Mouse (Mus musculus): Measurements from ENCODE around the gene Numbl.

The Numbl gene

DNA sequence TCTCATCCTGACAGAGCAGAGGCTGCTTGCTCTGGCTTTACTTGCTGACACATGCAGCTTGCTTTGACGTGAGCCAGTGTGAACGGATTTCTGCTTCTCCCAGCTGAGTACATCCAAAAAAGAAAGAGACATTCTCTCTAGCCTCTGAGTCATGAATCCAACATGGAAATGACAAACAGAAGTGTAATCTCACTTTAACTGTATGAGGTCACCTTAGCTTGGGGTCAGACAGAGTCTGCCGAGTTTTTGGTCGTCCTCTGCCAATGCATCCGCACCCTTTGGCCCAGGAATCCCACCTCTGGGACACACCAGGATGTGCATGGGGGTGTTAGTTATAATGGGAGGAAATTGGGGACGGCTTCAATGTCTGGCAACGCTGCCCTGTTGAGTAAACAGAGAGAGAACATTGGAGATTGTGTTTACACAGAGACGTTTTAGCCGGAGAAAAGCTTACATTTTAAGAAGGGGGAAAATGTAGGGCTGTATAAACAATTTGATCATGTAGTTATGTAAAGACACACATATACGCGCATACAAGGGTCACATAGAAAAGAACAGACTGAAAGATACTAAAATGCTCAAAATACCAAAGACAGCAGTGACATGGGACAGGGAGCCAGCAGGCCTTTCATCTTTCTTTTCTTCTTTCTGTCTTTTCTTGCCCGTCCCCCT is 33.7 kb downstream of the Numbl start:
- DNase-seq (ENCODE audit: low spot score in 2 of 2) = no peak

DNA sequence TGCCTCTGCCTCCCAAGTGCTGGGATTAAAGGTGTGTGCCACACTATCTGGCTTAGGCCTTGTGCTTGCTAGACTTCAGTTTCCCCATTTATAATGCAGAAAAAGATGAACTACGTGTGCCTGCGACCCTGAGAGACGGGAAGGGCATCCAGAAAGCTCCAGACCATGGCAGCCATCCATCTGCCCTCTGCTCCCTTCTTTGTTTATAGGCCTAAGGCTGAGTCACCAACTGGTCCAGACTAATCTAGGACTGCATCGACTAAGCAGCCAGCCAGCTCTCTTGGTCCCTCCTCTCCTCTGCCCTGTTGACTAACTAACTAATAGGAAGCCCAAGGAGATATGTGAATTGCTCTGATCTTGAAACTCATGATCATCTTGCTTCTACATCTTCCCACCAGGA is 37.7 kb downstream of the Numbl start:
- no peak for DNase-seq (ENCODE audit: low spot score in 2 of 2)

DNA sequence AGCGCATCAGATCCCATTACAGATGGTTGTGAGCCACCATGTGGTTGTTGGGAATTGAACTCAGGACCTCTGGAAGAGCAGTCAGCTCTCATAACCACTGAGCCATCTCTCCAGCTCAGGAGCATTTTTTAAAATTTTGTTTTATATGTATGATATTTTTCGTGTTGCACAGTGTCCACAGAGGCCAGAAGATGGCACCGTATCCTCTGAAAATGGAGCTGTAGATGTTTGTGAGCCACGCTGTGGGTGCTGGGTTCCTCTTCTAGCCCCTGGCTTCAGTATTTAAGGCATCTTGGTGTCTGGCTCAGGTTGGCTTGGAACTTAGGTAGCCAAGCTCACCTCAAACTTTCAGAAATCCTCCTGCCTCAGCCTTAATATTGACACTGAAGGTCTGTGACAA is 38.3 kb downstream of the Numbl start:
- DNase-seq (ENCODE audit: low spot score in 2 of 2) = no peak

DNA sequence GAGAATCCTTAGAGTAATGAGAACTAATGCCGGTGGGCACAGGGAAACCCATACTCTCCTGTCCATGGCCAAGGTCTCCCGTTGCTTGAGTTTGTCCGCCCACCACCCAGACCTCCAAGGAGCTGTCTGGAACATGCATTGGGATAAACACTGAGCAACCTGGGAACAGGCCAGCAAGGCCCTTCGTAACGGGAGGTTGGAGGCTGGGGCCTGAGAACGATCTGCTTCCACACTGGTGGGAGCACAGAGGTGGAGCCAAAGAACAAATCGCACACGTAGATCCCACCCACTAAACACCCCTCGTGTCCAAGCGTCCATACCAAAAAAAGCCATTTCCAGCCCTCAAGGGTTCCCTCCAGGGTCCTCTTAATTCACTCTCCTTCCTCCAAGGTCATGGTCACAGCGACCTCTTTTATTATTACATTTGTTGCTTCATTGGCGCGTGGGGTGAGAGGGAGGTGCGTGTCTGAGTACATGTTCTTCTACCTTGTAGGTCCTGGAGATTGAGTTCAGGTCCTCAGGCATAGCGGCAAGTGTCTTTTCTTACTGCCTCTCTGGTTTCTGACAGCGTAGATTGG is 39.9 kb downstream of the Numbl start:
- DNase-seq (ENCODE audit: low spot score in 2 of 2) = no peak

DNA sequence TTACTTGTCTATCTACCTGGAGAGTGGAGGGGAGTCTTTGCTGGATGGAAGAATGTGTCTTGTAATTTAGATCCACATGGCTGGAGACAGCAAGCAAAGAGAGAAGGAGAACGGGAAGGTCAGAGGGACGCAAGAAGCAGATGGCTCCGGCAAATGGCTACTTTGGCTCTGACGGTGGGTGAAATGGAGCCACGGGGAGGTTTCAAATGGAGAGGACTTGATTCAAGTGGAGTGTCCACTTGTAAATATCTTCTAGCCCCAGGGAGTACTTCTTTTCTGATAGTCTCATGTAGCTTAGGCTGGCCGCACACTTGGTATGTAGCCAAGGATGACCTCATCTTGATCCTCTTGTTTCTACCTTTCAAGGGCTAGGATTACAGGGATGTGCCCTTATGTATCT is 40.6 kb downstream of the Numbl start:
- no peak for DNase-seq (ENCODE audit: low spot score in 2 of 2)

DNA sequence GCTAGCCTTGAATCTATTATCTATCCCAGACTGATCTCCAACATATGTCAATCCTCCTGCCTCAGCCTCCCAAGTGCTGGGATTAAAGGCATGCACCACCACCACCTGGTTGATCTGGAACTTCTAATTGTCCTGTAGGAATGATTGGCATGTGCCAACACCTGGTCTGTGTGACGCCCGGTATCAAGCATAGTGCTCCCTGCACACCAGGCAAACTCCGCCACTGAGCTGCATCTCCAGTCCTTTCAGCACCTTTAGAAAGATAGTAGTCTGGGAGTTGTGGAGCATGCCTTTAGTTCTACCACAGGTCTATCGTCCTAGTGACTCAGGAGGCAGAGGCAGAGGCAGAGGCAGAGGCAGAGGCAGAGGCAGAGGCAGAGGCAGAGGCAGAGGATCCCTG is 42.1 kb downstream of the Numbl start:
- no peak for DNase-seq (ENCODE audit: low spot score in 2 of 2)

DNA sequence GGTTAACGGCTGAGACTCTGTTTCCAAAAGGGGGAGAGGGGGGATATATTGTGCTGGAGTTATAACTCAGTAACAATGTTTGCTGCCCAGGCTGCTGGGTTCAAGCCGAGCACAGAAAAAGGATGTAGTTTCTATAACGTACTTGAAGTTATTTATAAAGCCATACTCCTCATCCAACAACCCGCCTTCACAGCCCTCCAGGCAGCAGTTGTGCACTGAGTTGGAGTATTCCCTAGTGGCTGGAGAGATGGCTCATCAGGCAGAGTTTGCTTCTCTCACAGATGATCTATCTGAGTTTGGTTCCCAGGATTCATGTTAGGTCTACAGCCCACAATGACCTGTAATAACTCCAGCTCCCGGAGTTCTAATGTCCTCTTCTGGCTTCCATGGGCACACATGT is 42.6 kb downstream of the Numbl start:
- no peak for DNase-seq (ENCODE audit: low spot score in 2 of 2)

DNA sequence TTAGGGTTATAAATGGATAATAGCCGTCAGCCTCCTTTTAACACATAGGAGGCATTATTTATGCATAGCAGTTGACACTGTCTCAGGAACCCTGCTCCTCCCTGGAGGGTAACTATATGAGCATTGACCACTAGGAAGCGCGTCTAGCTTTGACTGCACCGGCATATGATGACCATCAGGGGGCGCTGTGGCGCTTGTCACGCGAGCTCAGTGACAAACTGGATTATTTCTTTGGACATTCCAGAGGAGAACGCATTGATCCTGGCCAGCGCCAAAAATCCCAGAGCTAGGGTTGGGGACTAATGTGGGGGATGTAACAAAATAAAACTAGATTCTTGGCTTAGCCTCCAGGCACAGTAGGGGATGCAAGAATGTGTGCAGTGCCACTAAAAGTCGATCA is 43.9 kb downstream of the Numbl start:
- DNase-seq (ENCODE audit: low spot score in 2 of 2) = peak in 1 of 2 experiments; percentile 62

DNA sequence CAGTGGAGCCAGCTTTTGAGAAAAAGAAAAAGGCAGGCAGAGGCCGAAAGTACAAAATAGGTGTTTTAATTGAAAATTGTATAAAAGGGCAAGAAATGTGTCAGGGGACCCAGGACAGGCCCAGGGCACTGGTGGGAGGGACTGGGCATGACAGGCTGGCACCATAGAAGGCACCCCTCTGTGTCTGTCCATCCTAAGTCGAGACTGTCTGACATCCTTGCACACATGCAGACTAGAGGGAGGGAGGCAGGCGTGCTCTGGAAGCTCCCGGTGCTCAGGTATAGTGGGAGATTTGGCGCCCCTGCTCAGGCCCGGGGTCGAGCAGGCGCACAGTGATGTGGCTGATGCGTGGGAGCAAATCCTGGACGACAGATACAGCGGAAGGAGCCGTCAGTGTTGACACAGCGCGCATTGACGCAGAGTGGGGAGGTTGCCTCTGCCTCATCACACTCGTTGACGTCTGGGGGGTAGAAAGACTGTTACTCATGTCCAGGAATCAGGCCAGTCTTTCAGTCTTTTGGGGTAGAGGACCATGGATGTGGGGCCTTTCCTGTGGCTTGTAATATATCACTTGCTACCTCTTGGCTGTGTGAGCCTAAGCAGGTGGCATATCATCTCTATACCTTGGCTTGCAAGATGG is 47.0 kb downstream of the Numbl start:
- DNase-seq (ENCODE audit: low spot score in 2 of 2) = no peak

DNA sequence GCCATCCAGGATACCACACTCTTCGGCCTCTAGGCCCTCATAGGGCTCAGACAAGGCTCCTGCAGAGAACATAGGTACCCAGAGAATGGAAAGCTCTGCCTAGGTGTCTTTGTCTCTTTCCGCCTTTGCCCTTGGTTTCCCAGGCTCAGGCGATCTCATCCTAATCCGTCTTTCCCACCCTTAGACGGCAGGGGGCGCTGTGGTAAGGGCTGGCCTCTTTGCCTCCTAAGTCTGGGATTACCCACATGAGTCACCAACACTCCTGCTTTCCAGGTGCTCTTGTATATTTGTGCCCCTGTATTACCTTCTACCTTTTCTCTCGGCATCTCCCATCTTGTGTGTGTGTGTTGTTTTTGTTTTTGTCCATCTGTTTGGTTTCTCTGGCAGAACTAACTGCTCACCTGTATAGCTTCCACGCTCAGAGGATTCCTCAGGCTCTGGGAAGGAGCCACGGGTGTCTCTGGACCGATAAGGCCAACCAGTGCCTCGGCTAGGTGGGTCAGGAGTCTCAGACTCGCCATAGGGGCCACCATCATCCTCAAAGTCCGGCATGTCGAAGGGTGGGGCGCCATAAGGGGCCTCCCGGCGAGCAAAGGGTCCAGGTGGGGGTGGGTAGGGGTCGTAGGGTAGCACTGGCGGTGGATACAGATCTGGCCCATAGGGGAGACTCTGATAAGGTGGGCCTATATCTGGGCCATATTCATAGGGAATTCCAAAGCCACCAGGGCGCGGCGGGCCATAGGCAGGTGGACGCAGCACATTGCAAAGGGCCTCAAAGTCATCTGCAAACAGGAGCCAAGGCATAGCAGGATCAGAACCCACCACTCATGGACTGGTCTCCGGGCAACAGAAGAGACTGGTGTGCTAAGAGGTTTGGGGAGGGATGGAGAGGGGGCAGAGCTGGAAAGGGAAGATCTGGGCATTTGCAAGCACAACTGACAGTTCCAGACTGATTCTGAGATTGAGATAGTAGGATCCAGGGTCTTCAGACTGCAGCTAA is 48.2 kb downstream of the Numbl start:
- DNase-seq (ENCODE audit: low spot score in 2 of 2) = peak in 1 of 2 experiments; percentile 47

DNA sequence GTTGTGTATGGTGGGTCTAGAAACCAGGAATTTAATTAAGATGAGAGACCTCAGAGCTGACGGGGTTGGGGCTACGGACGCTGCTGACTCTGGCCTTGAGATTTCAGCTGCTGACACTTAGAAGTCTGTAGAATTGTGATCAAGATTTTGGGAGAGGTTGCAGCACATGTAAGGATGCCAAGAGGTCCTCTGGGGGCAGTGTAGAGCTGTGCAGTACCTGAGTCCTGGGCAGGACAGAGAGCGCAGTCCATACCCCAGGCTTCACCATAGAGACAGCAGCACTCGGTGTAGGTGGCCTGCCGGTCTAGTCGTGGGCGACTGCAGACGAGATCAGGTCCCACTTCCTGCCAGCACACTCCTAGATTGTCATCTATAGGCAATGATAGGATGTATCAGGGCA is 49.3 kb downstream of the Numbl start:
- no peak for DNase-seq (ENCODE audit: low spot score in 2 of 2)

DNA sequence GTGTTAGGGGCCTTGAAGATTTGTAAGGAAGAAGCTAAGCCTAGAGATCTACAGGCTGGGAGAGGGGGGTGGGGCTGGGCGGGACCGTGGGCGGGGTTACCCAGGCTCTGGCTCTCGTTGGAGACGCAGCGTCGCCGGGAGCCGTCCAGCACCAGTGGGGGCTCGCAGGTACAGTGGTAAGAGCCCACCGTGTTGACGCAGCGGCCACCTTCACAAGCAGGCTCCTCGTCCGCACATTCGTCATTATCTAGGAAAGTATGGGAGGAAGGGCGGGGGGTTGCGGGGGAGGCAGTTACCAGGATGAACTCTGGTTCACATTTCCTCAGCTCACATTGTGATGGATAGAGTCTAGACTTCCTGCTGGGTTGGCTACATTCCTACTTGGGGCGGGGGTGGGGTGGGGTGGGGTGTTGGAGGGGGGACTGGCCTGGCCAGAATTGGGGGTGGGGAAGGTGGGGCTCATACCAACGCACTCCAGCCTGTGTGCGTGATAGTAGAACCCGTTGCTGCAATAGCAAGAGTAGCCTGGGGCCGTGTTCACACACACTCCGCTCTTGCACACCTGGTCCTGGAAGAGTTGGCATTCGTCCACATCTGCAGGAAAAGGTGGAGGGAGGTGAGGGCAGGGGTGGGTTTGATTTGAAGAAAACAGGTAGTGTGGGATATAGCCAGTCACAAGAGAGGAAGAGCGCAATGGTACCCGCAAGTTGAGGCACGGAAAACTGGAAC is 50.8 kb downstream of the Numbl start:
- DNase-seq (ENCODE audit: low spot score in 2 of 2) = no peak

DNA sequence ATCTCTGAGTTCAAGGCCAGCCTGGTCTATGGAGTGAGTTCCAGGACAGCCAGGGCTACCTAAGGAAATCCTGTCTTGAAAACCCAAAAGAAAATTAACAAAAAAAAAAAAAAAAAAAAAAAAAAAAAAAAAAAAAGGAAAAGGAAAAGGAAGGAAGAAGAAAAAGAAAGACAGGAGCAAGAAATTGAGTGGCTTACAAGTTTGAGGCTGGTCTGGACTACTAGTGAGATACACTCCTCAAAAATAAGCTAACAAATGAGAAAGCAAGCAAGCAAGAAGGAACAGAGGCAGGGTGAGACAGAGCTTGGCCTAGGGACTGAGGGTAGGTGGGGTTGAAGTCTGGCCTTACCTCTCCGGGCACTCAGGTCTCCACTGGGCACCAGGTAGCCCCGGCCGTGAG is 51.6 kb downstream of the Numbl start:
- no peak for DNase-seq (ENCODE audit: low spot score in 2 of 2)

DNA sequence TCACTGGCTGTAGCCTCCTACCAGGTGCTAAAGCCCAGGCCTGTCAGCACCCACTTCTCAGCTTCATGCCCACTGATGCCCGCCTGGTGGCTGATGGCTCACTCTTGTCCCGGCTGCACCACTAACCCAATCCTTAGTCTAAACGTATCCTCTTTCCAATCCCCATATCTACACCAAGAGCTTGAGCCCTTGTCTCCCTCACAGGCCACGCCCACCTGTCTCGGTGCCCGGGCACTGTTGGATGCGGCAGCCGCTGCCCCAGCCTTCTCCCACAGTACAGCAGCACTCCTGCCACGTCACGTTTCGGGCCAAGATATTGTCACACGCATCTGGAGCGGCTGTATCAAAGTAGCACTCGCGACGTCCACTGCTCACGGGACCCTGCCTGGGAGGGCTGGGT is 52.1 kb downstream of the Numbl start:
- DNase-seq (ENCODE audit: low spot score in 2 of 2) = no peak

DNA sequence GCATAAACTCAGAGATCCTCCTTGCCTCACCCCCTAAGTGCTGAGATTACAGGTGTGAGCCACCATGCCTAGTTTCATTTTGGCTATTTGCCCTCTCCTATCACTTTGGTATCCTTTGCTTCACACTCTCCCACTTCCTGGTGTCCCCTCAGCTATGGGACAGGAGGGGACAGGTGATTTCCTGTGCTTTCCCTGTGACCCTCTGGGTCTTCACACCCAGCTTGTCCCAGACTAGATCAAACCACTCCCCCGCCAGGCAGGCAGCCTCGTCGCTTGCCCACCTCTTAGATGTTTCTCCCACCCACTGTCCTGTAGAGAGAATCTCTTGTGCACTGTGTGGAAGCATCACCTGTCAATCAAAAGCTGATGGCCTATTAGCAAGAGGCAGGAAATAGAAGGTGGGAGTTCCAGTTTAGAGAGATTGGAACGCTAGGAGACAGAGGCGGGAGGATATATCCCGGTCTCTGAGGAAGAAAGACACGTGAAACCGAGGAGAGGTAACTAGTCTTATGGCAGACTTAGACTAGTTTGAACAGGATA is 52.8 kb downstream of the Numbl start:
- DNase-seq (ENCODE audit: low spot score in 2 of 2) = no peak

DNA sequence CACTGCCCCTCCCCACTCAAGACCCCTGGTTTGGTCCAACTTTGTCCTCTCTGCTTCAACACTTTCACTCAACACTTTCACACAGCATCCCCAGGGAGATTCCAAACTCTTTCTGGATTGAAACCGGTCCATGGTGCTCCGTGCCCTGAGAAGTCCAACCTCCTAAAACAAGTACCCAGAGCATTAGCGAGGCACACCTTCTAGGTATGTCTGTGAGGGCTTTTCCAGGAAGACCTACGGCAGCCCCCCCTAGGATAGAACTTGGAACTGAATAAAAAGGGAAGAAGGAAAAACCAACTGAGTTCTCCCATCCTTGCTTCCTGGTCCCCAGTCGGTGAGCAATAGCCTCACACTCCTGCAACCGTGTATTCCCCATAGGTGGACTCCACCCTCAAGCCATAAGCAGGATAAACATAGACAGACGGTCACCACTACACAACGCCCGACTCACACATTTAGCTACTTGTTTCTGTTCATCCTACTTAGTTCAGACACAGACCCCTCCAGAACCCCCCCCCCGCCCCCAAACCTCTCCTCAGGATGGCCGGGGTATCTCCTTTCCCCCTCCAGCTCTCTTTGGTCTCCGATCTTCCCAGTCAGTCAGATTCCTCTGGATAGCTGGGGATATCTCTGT is 53.5 kb downstream of the Numbl start:
- DNase-seq (ENCODE audit: low spot score in 2 of 2) = no peak

DNA sequence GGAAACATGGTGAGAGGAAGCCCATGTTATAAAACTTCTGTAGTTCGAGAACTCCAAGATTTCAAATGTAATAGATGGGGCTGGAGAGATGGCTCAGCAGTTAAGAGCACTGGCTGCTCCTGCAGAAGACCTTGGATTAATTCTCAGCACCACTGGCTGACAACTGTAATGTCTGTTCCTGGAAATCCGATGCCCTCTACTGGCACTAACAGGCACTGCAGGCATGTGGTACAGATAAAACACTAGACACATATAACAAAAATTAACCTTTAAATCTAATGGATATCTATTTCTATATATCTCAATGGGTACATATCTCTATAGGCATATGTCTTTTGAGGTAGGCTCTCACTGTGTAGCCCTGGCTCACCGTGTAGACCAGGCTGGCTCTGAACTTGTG is 56.2 kb downstream of the Numbl start:
- no peak for DNase-seq (ENCODE audit: low spot score in 2 of 2)

DNA sequence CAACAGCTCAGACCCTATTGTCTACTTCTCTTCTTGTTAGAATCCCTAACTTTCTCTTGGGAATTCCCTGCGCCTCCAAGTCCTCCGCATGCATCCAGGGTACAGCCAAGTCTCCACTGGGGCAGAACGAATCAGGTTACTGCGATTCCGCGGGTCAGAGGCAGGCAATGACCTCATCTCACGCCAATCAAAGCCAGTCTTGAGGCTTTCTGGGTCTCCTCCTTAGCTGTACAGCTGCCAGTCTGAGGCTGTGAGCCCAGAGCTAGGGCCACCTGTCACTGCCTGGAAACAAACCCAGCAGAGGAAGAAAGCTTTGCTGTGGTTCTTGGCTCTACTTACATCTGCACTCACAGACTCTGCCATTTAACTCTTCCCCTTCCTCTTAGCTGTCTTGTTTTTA is 57.7 kb downstream of the Numbl start:
- DNase-seq (ENCODE audit: low spot score in 2 of 2) = peak; percentile 41 to 51

DNA sequence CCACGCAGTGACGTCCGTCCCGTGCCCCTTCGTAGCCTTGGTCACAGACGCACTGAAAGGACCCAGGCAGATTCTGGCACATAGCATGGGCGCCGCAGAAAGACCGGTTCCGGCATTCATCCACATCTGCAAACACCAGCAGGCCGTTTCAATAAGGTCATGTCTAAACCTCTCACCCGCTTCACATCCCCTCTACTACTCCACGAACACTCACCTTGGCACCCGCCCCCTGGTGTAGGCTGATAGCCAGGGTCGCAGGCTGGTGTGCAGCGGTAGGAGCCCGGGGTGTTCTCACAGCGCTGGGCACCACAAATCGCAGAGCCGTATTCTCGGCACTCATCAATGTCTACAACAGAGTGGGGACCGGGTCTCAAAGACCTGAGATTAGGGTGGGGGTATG is 61.2 kb downstream of the Numbl start:
- DNase-seq (ENCODE audit: low spot score in 2 of 2) = no peak

DNA sequence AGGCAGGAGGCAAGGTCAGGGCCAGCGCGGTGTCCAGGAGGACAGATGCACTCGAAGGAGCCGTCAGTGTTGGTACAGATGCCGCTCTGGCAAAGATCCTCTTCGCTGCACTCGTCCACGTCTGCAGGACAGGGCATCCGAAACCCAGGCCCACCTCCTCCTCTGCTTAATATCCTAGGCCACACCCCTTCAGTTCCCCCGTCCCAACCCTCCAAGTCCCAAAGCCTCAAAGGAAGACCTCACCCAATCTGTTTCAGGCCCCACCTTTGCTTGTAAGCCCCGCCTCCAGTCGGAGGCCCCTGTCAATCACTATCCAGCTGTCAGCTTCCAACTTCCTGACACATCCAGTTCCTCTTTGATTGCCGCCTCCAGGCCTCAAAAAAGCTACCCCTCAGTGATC is 64.1 kb downstream of the Numbl start:
- DNase-seq (ENCODE audit: low spot score in 2 of 2) = no peak

DNA sequence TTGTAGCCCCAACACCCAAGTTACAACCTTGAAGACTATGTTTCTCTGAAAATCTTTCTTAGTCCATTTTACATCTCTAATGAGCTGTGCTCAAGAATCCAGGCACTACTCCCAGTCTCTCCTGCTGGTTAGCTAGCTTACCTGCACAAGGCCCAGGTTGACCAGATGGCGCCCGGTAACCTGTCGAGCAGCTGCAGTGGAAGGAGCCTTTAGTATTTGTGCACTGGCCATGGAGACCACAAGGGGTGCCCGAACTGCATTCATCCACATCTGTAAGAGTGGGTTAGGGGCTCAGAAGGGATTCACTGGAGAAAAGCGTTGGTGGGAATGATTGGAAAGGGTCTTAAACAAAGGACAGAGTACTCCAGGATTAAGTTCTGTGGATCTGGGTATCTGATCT is 64.8 kb downstream of the Numbl start:
- no peak for DNase-seq (ENCODE audit: low spot score in 2 of 2)

Measured in thymus, postnatal 10 days (tissue).